Mouse (Mus musculus): ENCODE measurements around the gene Olfr1506. TPM values are rescaled to one million over a fixed set of nuclear protein-coding genes. Genes with fewer than 3 reads are reported as not detected.
"Not testable (repeated sequence)": the region's sequence is repeated elsewhere in the genome, so short reads cannot be mapped to it uniquely, and the experiment has no call there.

The Olfr1506 gene
- not detected in 2 replicates for polyA plus RNA-seq (2015; fragmentation: Nextera tagmentation; extraction: Ambion mirVana)

GRCm38 (mm10) chr2:90224393-90224792 lies at the start of gene Olfr1506:
Olfr1506 (minus strand) TSS chr2:90224493.
- not testable (repeated sequence) for H3K27me3 ChIP-seq (ENCODE audit: insufficient read depth, low read length); H3K9ac ChIP-seq (replicated peaks; ENCODE audit: low read length); H3K36me3 ChIP-seq (ENCODE audit: insufficient read depth, low read length); ATAC-seq (ENCODE audit: low FRiP score, low TSS enrichment); H3K4me2 ChIP-seq (replicated peaks; ENCODE audit: low read depth, low read length); H3K9me3 ChIP-seq (ENCODE audit: low read length); H3K27ac ChIP-seq (ENCODE audit: low read length); H3K4me3 ChIP-seq (ENCODE audit: low read length); H3K4me1 ChIP-seq (ENCODE audit: insufficient read depth, low read length)
- WGBS, result no CpG with 5 or more reads among the region's 6 CpGs

DNA sequence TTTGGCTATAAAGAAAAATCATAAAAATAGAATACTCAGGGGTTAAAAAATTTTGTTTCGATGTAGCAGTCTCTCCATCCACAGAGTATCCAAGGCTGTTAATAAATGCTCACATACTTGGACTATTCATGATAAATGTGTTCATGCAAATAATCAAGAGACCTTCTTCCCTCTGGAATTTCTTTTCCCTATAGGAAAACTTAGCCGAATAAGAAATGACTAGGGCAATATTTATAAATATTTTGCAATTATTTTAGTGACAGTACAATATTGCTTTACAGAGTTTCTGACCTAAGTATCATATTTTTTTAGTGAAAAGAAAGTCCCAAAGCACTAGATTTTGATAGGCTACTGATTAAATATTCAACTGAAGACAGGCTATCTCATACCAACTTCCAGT lies 46.6 kb upstream of the Olfr1506 start, which contains the start of gene Olfr1271:
Gene Olfr1271, minus strand, starts transcription at position 101 of the 400 bp plus-strand sequence.
- ATAC-seq (ENCODE audit: low FRiP score, low TSS enrichment), result no peak
- 92% methylated on average over 2 of the region's 2 CpGs for WGBS
- no peaks in the 10 kb centered on the region for H3K36me3 ChIP-seq (ENCODE audit: insufficient read depth, low read length)

DNA sequence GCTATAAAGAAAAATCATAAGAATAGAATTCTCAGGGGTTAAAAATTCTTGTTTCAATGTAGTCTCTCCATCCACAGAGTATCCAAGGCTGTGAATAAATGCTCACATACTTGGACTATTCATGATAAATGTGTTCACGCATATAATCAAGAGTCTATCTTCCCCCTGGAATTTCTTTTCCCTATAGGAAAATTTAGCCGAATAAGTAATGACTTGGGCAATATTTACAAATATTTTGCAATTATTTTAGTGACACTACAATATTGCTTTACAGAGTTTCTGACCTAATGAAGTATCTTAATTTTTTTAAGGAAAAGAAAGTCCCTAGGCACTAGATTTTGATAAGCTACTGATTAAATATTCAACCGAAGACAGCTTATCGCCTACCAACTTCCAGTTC lies 33.2 kb upstream of the Olfr1506 start, which contains the start of gene Olfr142:
Gene Olfr142, minus strand, starts transcription at position 101 of the 400 bp plus-strand sequence.
- no peak within 1 kb of the TSS for H3K27ac ChIP-seq (ENCODE audit: low read length)
- no peak within 1 kb of the TSS for H3K9ac ChIP-seq (replicated peaks; ENCODE audit: low read length)
- no peak for ATAC-seq (ENCODE audit: low FRiP score, low TSS enrichment)
- 95% methylated on average over 4 of the region's 4 CpGs for WGBS
- no peaks in the 10 kb centered on the region for H3K4me1 ChIP-seq (ENCODE audit: insufficient read depth, low read length)
- H3K4me3 ChIP-seq (ENCODE audit: low read length), result no peak within 1 kb of the TSS
- no peaks in the 10 kb centered on the region for H3K9me3 ChIP-seq (ENCODE audit: low read length)
- H3K36me3 ChIP-seq (ENCODE audit: insufficient read depth, low read length), result no peaks in the 10 kb centered on the region
- H3K4me2 ChIP-seq (replicated peaks; ENCODE audit: low read depth, low read length), result no peak within 1 kb of the TSS
- no peaks in the 10 kb centered on the region for H3K27me3 ChIP-seq (ENCODE audit: insufficient read depth, low read length)

More for the DNA sequence above, 46.6 kb upstream of the Olfr1506 start, which contains the start of gene Olfr1271:
- H3K9me3 ChIP-seq (ENCODE audit: low read length), result no peaks in the 10 kb centered on the region
- H3K4me1 ChIP-seq (ENCODE audit: insufficient read depth, low read length), result no peaks in the 10 kb centered on the region
- H3K27me3 ChIP-seq (ENCODE audit: insufficient read depth, low read length), result no peaks in the 10 kb centered on the region
- no peak within 1 kb of the TSS for H3K4me3 ChIP-seq (ENCODE audit: low read length)
- no peak within 1 kb of the TSS for H3K4me2 ChIP-seq (replicated peaks; ENCODE audit: low read depth, low read length)
- H3K9ac ChIP-seq (replicated peaks; ENCODE audit: low read length), result no peak within 1 kb of the TSS
- no peak within 1 kb of the TSS for H3K27ac ChIP-seq (ENCODE audit: low read length)

GRCm38 (mm10) chr2:90199606-90200005 lies 24.7 kb downstream of the Olfr1506 start:
- not testable (repeated sequence) for H3K4me1 ChIP-seq (ENCODE audit: insufficient read depth, low read length); H3K4me3 ChIP-seq (ENCODE audit: low read length); H3K27ac ChIP-seq (ENCODE audit: low read length); H3K9me3 ChIP-seq (ENCODE audit: low read length); H3K4me2 ChIP-seq (replicated peaks; ENCODE audit: low read depth, low read length); H3K27me3 ChIP-seq (ENCODE audit: insufficient read depth, low read length); ATAC-seq (ENCODE audit: low FRiP score, low TSS enrichment); H3K36me3 ChIP-seq (ENCODE audit: insufficient read depth, low read length); H3K9ac ChIP-seq (replicated peaks; ENCODE audit: low read length)
- WGBS, result no CpG with 5 or more reads among the region's 4 CpGs

GRCm38 (mm10) chr2:90195285-90195684 lies 29.0 kb downstream of the Olfr1506 start:
- not testable (repeated sequence) for H3K27me3 ChIP-seq (ENCODE audit: insufficient read depth, low read length); H3K4me3 ChIP-seq (ENCODE audit: low read length); H3K4me2 ChIP-seq (replicated peaks; ENCODE audit: low read depth, low read length); H3K4me1 ChIP-seq (ENCODE audit: insufficient read depth, low read length); H3K27ac ChIP-seq (ENCODE audit: low read length); ATAC-seq (ENCODE audit: low FRiP score, low TSS enrichment); H3K9ac ChIP-seq (replicated peaks; ENCODE audit: low read length); H3K9me3 ChIP-seq (ENCODE audit: low read length); H3K36me3 ChIP-seq (ENCODE audit: insufficient read depth, low read length)
- no CpG with 5 or more reads among the region's 6 CpGs for WGBS

DNA sequence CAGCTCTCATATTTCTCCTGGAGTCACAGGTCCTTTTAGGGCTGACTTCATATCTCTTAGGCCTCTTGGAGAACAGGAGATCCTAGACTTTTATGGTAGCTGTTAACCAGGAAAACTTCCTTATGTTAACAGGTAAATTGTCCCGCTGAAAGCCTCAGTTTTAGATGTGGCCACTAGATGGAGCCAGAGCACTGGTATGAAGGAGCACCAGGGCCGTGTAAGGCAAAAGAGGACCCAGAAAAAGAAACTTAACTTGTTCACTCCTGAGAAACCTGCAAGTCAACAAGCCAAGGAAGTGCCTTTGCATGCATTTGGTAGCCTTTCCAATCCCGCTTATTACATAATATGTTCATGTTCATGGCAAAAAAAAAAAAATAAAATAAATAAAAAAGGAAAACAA lies 29.5 kb downstream of the Olfr1506 start:
- WGBS, result no CpG with 5 or more reads among the region's 3 CpGs
- not testable (repeated sequence) for H3K27me3 ChIP-seq (ENCODE audit: insufficient read depth, low read length); H3K4me1 ChIP-seq (ENCODE audit: insufficient read depth, low read length); H3K36me3 ChIP-seq (ENCODE audit: insufficient read depth, low read length); H3K27ac ChIP-seq (ENCODE audit: low read length); H3K9me3 ChIP-seq (ENCODE audit: low read length); H3K9ac ChIP-seq (replicated peaks; ENCODE audit: low read length); ATAC-seq (ENCODE audit: low FRiP score, low TSS enrichment); H3K4me2 ChIP-seq (replicated peaks; ENCODE audit: low read depth, low read length); H3K4me3 ChIP-seq (ENCODE audit: low read length)

GRCm38 (mm10) chr2:90187082-90187481 lies 37.2 kb downstream of the Olfr1506 start:
- not testable (repeated sequence) for H3K9me3 ChIP-seq (ENCODE audit: low read length); H3K36me3 ChIP-seq (ENCODE audit: insufficient read depth, low read length); H3K4me1 ChIP-seq (ENCODE audit: insufficient read depth, low read length); H3K27me3 ChIP-seq (ENCODE audit: insufficient read depth, low read length); H3K4me2 ChIP-seq (replicated peaks; ENCODE audit: low read depth, low read length); H3K9ac ChIP-seq (replicated peaks; ENCODE audit: low read length); H3K27ac ChIP-seq (ENCODE audit: low read length); H3K4me3 ChIP-seq (ENCODE audit: low read length); ATAC-seq (ENCODE audit: low FRiP score, low TSS enrichment)
- WGBS, result no CpG with 5 or more reads among the region's 5 CpGs

- not testable (repeated sequence) for H3K4me3 ChIP-seq (ENCODE audit: low read length); H3K27ac ChIP-seq (ENCODE audit: low read length); ATAC-seq (ENCODE audit: low FRiP score, low TSS enrichment); H3K4me1 ChIP-seq (ENCODE audit: insufficient read depth, low read length); H3K27me3 ChIP-seq (ENCODE audit: insufficient read depth, low read length); H3K9me3 ChIP-seq (ENCODE audit: low read length); H3K9ac ChIP-seq (replicated peaks; ENCODE audit: low read length); H3K4me2 ChIP-seq (replicated peaks; ENCODE audit: low read depth, low read length); H3K36me3 ChIP-seq (ENCODE audit: insufficient read depth, low read length)
- WGBS, result no CpG with 5 or more reads among the region's 4 CpGs
Observed at GRCm38 (mm10) chr2:90186082-90186481, 38.2 kb downstream of the Olfr1506 start.

Other genes starting within 250 kb of the Olfr1506 start
- not detected in 2 replicates for gene Olfr1261, start 233.3 kb downstream of the Olfr1506 start, polyA plus RNA-seq (2015; fragmentation: Nextera tagmentation; extraction: Ambion mirVana)
- not detected in 2 replicates for gene Olfr1262, start 224.3 kb downstream of the Olfr1506 start, polyA plus RNA-seq (2015; fragmentation: Nextera tagmentation; extraction: Ambion mirVana)
- not detected in 2 replicates for gene Olfr1263, start 212.4 kb downstream of the Olfr1506 start, polyA plus RNA-seq (2015; fragmentation: Nextera tagmentation; extraction: Ambion mirVana)
- gene Olfr1264, start 198.9 kb downstream of the Olfr1506 start, polyA plus RNA-seq (2015; fragmentation: Nextera tagmentation; extraction: Ambion mirVana), result not detected in 2 replicates
- gene Olfr1265, start 189.2 kb downstream of the Olfr1506 start, polyA plus RNA-seq (2015; fragmentation: Nextera tagmentation; extraction: Ambion mirVana), result not detected in 2 replicates
- gene Olfr140, start 160.9 kb downstream of the Olfr1506 start, polyA plus RNA-seq (2015; fragmentation: Nextera tagmentation; extraction: Ambion mirVana), result not detected in 2 replicates
- gene Olfr1269, start 103.1 kb downstream of the Olfr1506 start, polyA plus RNA-seq (2015; fragmentation: Nextera tagmentation; extraction: Ambion mirVana), result not detected in 2 replicates
- gene Olfr32, start 82.2 kb downstream of the Olfr1506 start, polyA plus RNA-seq (2015; fragmentation: Nextera tagmentation; extraction: Ambion mirVana), result not detected in 2 replicates
- gene Olfr1270, start 71.4 kb downstream of the Olfr1506 start, polyA plus RNA-seq (2015; fragmentation: Nextera tagmentation; extraction: Ambion mirVana), result not detected in 2 replicates
- gene Olfr142, start 33.1 kb upstream of the Olfr1506 start, polyA plus RNA-seq (2015; fragmentation: Nextera tagmentation; extraction: Ambion mirVana), result not detected in 2 replicates
- gene Olfr1271, start 46.5 kb upstream of the Olfr1506 start, polyA plus RNA-seq (2015; fragmentation: Nextera tagmentation; extraction: Ambion mirVana), result not detected in 2 replicates
- gene Olfr1272, start 68.3 kb upstream of the Olfr1506 start, polyA plus RNA-seq (2015; fragmentation: Nextera tagmentation; extraction: Ambion mirVana), result not detected in 2 replicates
- not detected in 2 replicates for gene Gm13769, start 97.7 kb upstream of the Olfr1506 start, polyA plus RNA-seq (2015; fragmentation: Nextera tagmentation; extraction: Ambion mirVana)
- not detected in 2 replicates for gene Olfr1274-ps, start 174.2 kb upstream of the Olfr1506 start, polyA plus RNA-seq (2015; fragmentation: Nextera tagmentation; extraction: Ambion mirVana)